Mouse (Mus musculus): ENCODE data around the gene Stambp.

Gene Stambp

GRCm38 (mm10) chr6:83503361-83503760 is 69.2 kb downstream of the Stambp start:
- no peak for DNase-seq (ENCODE audit: low read depth, low spot score)

GRCm38 (mm10) chr6:83502656-83503055 is 69.9 kb downstream of the Stambp start:
- DNase-seq (ENCODE audit: low read depth, low spot score): no peak

DNA sequence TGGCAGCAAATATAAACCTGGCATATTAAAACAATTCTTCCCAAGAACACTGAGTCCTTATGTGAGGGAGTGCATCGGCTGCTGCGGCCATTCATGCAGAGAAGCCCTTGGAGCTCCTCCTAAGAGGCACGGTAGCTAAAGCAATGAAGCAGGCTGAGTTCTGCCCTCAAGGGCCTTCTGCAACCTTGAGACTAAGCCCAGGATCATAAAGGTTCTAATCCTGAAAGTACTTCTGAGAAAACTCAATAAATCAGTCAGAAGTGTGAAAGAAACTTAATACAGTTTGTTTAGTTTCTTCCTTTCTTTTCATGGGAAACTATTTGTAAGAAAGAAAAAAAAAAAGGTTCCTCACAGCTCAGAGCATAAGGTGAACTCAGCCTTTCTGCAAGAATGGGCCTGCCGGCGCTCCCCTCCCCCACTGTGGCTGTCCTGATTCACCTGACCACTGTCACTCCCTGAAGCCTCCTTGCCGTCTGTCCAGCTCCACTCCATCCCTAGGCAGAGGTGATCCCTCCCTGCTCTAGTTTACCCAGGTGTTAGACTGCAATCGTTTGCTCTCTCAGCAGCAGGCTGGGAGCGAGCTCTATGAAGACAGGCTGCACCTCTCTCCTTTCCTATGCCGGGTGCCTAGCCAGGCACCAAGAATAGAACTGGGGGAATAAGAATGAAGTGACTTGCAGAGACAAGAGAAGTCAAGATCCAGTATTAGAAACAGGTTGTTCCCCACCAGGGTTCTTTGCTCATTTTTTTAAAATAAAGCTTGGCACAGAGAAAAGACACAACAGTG is 70.8 kb downstream of the Stambp start:
- no peak for DNase-seq (ENCODE audit: low read depth, low spot score)

- DNase-seq (ENCODE audit: low read depth, low spot score): peak; percentile 55
Observed at GRCm38 (mm10) chr6:83500462-83500861, 72.1 kb downstream of the Stambp start.

DNA sequence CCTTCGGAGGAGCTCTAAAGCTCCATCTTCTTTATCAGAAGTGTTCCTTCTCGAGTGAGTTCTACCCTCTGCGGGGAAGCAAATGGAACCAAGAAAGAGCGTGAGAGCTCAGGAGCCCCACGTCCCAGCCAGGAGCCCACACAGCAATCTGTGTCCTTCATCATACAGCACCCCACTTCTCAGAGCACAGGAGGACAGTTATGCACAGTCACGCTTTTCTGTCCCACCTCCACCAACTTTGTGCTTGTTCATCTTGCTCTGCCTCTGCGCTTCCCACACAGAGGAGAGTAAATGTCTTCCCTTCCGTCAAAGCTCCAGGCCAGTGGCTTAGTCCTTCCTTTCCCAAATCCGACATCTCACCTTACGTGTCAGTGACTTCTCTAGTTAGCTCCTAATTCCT is 73.5 kb downstream of the Stambp start:
- no peak for DNase-seq (ENCODE audit: low read depth, low spot score)

DNA sequence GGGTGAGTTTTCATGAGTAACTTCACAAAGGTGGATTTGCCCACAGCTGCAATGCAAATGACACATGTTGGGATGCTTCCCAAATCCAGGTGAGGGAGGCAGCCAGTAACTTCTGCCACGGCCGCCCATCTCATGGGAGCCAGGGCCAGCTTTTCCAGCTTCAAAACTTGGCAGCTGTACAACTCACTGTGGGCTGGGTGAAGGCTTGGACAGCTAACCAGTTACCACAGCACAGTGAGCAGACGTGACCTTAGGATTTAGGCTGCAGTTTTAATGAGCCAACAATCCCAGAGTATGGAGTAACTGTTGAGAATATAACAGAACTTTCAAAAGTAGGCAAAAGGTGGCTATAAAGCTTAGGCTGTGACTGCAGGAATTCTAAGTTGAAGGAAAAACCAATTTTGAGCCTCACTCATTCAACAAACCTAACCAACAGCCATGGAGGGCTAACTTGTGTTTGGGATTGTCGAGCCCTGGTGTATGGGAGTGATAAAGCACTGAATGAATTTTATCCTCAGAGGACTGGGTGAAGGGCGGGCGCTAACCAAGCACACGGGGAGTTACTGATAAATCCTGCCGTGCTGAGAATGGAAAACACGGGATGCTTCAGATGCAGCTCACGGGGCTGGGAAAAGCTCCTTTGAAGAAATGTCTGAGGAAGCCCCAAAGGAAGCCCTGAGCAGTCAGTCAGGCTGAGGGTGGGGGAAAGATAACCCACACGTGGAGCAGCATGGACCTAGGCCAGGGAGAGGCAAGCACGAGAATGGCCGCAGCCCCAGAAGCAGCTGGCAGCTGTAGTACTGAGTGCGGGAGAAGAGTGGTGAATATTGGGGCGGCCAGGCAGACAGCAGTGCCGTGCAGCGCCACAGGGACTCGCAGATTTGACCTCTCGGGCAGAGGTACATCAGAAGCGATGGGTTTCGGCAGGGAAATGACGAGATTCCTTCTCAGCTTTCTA is 75.5 kb downstream of the Stambp start:
- DNase-seq (ENCODE audit: low read depth, low spot score): no peak

GRCm38 (mm10) chr6:83496009-83496752 is 76.3 kb downstream of the Stambp start:
- DNase-seq (ENCODE audit: low read depth, low spot score): no peak
